ENCODE assay signal across 17 mouse cellular contexts in genomic region chr9:23029421-23029820, GRCm38 (mm10).
"Had no signal": no experiment of that assay in that cellular context is flagged by ENCODE, and none has a peak within 500 bp of the region (broad histone marks: within the 10 kb centered on the region; RNA-seq: fewer than 3 reads in every experiment).

No protein-coding gene starts in this region.

- ATAC-seq: liver, embryonic 12.5 days; midbrain, embryonic 15.5 days had no signal

- H3K4me2 ChIP-seq: liver, embryonic 12.5 days; liver, embryonic 15.5 days; lung, embryonic 15.5 days; midbrain, embryonic 12.5 days; midbrain, embryonic 15.5 days; neural tube, embryonic 12.5 days; neural tube, embryonic 15.5 days had no signal

- DNase-seq: layer of hippocampus, postnatal 36 days; right cerebral cortex, adult 18-20 months; right cerebral cortex, postnatal 14 days; right cerebral cortex, postnatal 4 days; thymus, adult 2 months; thymus, postnatal 14 days; thymus, postnatal 4 days had no signal

- H3K27ac ChIP-seq: left cerebral cortex, adult 2 months; liver, embryonic 12.5 days; liver, embryonic 15.5 days; lung, embryonic 15.5 days; midbrain, embryonic 12.5 days; midbrain, embryonic 15.5 days; neural tube, embryonic 12.5 days; neural tube, embryonic 15.5 days; stomach, postnatal 0 days had no signal

- H3K36me3 ChIP-seq: liver, embryonic 12.5 days; liver, embryonic 15.5 days; lung, embryonic 15.5 days; midbrain, embryonic 12.5 days; midbrain, embryonic 15.5 days; neural tube, embryonic 12.5 days; neural tube, embryonic 15.5 days had no signal

- H3K9ac ChIP-seq: liver, embryonic 12.5 days; liver, embryonic 15.5 days; lung, embryonic 15.5 days; midbrain, embryonic 12.5 days; midbrain, embryonic 15.5 days; neural tube, embryonic 12.5 days; neural tube, embryonic 15.5 days had no signal

- H3K4me1 ChIP-seq: liver, embryonic 12.5 days; liver, embryonic 15.5 days; midbrain, embryonic 12.5 days had no signal

- H3K9me3 ChIP-seq: liver, embryonic 12.5 days; liver, embryonic 15.5 days; lung, embryonic 15.5 days; midbrain, embryonic 12.5 days; midbrain, embryonic 15.5 days; neural tube, embryonic 12.5 days; neural tube, embryonic 15.5 days had no signal

- H3K4me3 ChIP-seq: left cerebral cortex, adult 2 months; liver, embryonic 12.5 days; liver, embryonic 15.5 days; lung, embryonic 15.5 days; megakaryocyte, embryonic 14.5 days; midbrain, embryonic 12.5 days; midbrain, embryonic 15.5 days; neural tube, embryonic 12.5 days; neural tube, embryonic 15.5 days had no signal

- H3K27me3 ChIP-seq: liver, embryonic 12.5 days; liver, embryonic 15.5 days; lung, embryonic 15.5 days; neural tube, embryonic 12.5 days had no signal
